Mouse (Mus musculus) spleen, postnatal 4 days (tissue): ENCODE results near the gene Spred1.

ENCODE experiments used
- DNase-seq, 2 experiments: peaks; one replicate each; pipeline ENCODE4 v3.0.0; 2022; ENCODE audit warnings: low spot score in 2 of 2

The Spred1 gene

DNA sequence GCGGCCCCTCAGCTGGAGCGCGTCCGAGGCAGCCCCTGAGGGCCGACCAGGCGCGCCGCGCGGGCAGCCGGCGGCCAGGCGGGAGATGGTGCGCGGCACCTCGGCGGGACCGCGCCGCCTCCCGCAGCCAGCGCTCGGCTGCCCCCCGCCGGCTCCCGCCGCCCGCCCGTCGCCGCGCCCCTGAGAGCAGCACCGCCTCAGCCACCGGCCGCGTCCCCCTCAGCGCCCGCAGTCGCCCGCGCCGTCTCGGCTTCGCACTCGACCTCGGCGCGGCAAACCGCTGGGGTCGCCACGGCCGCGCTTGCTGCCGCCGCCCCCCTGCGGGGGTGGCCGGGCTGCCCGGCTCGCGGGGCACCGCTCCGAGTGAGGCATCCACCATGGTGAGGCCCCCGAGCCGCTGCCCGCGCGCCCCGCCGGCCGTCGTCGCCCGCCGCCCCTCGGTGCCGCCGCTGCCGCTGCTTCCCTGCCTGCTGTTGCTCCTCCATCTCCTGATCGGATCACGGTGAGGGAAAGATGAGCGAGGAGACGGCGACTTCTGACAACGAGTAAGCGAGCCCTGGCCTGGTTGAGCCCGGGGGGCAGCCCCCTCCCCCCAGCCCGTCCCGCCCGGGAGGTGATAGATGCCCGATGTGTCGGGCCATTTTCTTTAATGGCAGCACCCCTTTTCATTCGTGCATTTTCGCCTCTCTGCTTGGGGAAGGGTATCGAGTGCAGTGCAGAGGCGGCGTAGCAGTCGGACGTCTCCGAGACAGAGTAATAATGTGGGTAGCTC, at the start of gene Spred1:
Spred1 (plus strand) TSS at position 163 of the 772 bp plus-strand sequence.
- peak; percentile 27 to 77 for DNase-seq

DNA sequence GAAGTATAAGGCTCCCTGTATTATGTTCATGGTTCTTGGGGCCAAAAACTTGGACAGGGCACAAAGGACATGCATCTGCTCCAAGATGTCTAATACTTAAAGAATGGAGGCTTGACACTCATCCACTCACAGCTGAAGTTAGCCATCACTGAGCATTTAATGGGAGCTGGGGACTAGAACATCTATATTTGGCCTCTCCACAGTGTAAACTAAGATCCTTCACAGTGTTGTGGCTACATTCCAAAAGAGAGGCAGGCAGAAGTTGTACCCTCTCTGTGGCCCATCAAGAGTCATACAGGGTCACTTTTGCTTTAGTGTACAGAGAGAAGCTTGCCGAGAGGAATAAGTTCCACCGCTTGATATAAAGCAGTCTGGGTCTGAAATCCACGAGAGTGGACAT, 49.6 kb upstream of the Spred1 start:
- no peak for DNase-seq

DNA sequence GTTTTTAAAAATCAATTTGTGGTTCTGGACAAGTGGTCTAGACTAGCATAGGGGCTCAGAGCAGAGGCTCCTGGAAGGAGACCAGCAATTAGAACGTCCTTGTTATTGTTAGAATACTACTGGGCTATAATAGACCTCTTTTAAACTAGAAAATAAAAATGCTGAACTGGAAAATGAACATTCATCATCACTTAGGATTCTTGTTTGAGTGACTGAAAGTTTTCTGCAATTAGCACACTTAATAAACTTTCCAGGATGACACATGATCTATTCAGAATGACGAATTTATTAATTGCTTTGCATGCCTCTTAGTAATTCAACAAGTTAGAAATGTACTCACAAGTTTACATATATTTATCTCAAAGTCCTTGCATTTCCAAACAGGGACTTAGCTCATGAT, 42.5 kb upstream of the Spred1 start:
- no peak for DNase-seq

GRCm38 (mm10) chr2:117079621-117080020, 41.6 kb upstream of the Spred1 start:
- no peak for DNase-seq

DNA sequence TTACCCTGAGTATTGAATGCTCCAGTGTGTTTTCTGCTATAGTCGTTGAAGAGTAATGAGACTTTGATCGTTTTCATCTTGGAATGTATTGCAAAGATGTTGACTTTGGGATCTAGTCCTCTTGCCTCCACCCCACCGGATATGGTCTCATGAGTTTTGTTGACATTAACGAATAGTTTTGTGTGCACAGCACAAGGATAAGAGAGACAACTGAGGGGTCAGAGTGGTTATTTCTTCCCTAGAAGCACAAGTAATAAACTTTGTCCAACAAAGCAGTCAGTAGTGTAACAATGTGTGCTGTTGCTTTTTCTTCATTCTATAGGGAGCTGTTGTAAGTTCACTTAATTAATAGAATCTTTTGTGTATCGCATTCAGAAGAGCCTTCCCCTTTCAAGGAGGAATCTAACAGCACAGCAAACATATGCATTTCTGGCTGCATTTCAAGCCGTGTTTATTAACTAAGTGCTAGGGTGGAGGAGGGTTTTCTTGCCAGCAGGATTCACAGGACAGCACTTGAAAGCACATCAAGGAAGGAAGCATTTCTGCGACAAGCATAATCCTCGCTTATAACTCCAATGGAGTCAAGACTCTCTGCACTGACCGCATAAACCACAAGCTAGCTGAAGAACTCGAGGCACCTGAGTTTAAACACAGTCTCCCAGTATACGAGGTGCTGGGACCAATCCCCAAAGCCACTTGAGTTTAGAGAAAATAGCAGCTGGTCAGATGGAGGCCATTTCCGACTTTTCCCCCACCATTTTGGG, 35.0 kb upstream of the Spred1 start:
- DNase-seq = no peak

- DNase-seq = no peak
Observed at GRCm38 (mm10) chr2:117086766-117087457, 34.3 kb upstream of the Spred1 start.

- no peak for DNase-seq
Observed at GRCm38 (mm10) chr2:117087458-117087820, 33.7 kb upstream of the Spred1 start.

DNA sequence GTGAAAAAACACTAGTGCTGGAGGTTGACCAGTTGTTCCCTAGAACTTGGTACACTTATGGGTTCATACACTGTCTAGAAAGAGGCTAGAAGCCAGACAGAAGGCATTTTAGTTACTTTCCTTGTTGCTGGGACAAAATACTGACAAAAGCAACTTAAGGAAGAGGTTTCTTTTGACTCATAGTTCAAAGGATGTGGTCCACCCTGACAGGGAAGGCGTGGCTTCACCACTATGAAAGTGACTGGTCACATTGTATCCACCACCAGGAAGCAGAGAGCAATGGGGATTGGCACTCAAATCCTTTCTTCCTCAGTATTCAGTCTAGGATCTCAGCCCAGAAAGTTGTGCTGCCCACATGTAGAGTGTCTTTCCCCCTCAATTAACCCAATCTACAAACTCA, 31.7 kb upstream of the Spred1 start:
- no peak for DNase-seq

GRCm38 (mm10) chr2:117090061-117090460, 31.1 kb upstream of the Spred1 start:
- no peak for DNase-seq

DNA sequence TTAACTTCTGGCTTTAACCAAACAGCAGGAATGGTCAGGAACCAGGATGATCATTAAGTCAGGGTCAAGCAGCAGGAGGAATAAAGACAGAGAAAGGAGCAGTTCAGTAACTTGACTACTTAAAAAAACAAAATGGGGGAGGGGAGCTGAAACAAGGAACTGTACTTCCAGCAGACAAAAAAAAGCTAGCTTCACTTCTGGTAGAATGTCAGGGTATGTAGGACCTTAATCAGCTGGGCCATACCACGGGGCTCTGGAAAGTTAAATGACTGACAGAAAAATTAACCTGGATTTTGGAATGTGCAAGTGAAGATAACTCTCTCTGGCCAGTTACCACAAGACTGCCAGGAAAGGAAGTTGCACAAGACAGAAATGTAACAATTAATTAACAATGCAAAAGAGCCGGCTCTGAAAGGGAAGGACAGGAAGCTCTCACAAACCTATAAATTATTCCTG, 28.2 kb upstream of the Spred1 start:
- DNase-seq = no peak

GRCm38 (mm10) chr2:117095491-117095890, 25.7 kb upstream of the Spred1 start:
- DNase-seq = no peak

GRCm38 (mm10) chr2:117097305-117097704, 23.9 kb upstream of the Spred1 start:
- no peak for DNase-seq

DNA sequence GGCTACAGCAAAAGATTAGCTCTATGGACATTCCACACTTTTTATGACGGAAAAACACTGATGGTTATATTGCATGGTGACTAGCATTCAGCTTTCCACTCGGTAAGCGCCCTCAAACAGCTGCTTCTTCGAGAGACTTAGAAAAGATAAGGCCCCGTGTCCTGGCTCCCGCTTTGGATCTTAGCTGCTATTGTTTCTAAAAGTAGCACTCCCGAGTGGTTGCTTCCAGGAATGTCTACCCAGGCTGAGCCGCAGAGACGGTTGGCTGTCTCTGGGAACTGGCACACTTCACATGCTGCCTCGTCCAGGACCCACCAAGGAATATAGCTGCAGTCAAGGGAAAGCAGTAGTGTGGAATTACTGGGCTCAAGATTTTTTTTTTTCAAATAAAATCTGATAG, 21.9 kb upstream of the Spred1 start:
- DNase-seq = no peak

DNA sequence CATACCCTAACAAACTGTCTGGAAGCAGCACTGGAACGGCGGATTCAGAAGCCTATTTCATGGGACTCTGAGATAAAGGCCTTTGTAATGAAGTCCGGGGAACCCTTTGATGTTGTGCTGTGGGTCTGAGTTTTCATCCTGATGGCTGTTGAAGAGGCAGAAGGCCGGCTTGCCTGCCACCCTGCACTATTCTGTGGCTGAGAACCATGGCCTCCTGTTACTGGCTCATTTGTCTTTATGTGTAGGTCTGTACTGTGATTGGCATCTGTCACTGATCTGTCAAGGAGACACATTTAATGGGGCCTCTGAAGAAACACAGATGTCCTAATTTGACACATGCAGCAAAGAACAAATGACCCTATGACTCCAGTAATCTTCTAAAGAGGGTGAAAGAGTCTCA, 17.7 kb upstream of the Spred1 start:
- no peak for DNase-seq

DNA sequence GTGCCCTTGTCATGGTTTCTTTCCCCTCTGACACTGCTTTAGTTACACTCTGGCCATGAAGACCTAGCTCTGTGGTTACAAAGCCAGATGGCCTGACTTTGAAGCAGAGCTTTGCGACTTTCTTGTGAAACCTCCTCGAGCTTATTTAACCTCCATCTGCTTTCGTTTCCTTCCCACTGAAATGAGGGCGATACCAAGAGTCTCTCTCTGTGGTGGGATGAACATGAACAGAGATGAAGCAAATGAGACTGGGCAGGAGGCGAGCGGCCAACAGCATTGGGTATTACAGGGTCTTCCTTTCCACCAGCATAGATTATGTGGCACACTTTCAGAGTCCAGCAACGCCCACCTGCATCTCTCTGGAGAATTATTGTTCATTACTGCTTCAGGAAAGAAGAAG, 15.8 kb upstream of the Spred1 start:
- DNase-seq = no peak

- no peak for DNase-seq
Observed at GRCm38 (mm10) chr2:117108059-117108458, 13.1 kb upstream of the Spred1 start.

- DNase-seq = no peak
Observed at GRCm38 (mm10) chr2:117109296-117109695, 11.9 kb upstream of the Spred1 start.

DNA sequence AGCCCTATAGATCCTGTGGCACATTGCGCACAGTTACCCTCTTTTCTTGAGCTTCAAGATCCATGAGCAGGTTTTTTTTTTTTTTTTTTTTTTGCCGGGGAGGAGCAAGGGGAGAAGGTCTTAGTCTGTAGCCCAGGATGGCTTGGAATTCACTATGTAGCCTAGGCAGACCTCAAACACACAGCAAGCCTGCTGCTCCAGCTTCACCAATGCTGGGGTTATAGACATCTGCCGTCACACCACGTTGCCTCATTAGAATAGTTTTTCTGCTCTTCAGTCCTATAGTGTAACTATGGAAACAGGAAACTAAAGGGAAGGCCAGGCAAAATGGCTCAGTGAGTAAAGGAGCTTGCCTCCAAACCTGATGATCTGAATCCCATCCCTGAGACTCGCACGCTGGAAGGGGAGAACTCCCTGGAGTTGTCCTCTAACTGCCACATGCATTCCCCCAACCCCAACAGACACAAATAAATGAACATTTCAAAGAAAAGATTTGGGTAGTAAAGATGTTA, 10.8 kb upstream of the Spred1 start:
- DNase-seq = no peak

- DNase-seq = no peak
Observed at GRCm38 (mm10) chr2:117113262-117113661, 7.9 kb upstream of the Spred1 start.

- DNase-seq = no peak
Observed at GRCm38 (mm10) chr2:117113762-117114161, 7.4 kb upstream of the Spred1 start.

- no peak for DNase-seq
Observed at GRCm38 (mm10) chr2:117118516-117118915, 2.7 kb upstream of the Spred1 start.
